Mouse (Mus musculus) forebrain, embryonic 14.5 days (tissue): Measurements from ENCODE around the gene Sgce. TPM values are rescaled to one million over a fixed set of nuclear protein-coding genes. Genes with fewer than 3 reads are reported as not detected.

ENCODE experiments used
- ATAC-seq: fragments of 200-750 bp; cut with Nextera tagmentation; 2 replicates; pipeline ENCODE4 v1.8.0; 2017; ENCODE audit warnings: mild to moderate bottlenecking, moderate library complexity
- DNase-seq: peaks from one replicate; pipeline ENCODE4 v3.0.0-alpha.2; 2015; ENCODE audit warnings: low spot score
- H3K27ac ChIP-seq: fragments of 300-500 bp; sonication (generic); 2 replicates; pipeline ENCODE4 v1.5.1; 2014; ENCODE audit warnings: low read depth, mild to moderate bottlenecking, control low read depth, low read length, moderate library complexity
- H3K27me3 ChIP-seq: fragments of 300-500 bp; sonication (generic); replicated peaks from 2 replicates; pipeline ENCODE4 v1.6.1; 2014; ENCODE audit warnings: low read length, control low read depth, mixed read lengths; ENCODE audit not compliant: control insufficient read depth, insufficient read depth
- H3K36me3 ChIP-seq: fragments of 300-500 bp; sonication (generic); 2 replicates; pipeline ENCODE4 v1.6.1; 2014; ENCODE audit warnings: low read length, control low read depth; ENCODE audit not compliant: control insufficient read depth, insufficient read depth
- H3K4me1 ChIP-seq: fragments of 300-500 bp; sonication (generic); 2 replicates; pipeline ENCODE4 v1.6.1; 2014; ENCODE audit warnings: antibody characterized with exemption, low read length, control low read depth; ENCODE audit not compliant: control insufficient read depth, insufficient read depth
- H3K4me2 ChIP-seq: fragments of 300-500 bp; sonication (generic); 2 replicates; pipeline ENCODE4 v1.6.1; 2014; ENCODE audit warnings: mild to moderate bottlenecking, control low read depth, low read length
- H3K4me3 ChIP-seq: fragments of 300-500 bp; sonication (generic); 2 replicates; pipeline ENCODE4 v1.5.1; 2014; ENCODE audit warnings: low read depth, low read length, control low read depth
- H3K9ac ChIP-seq: fragments of 300-500 bp; sonication (generic); 2 replicates; pipeline ENCODE4 v1.6.1; 2014; ENCODE audit warnings: mild to moderate bottlenecking, low read length, control low read depth, moderate library complexity
- H3K9me3 ChIP-seq: fragments of 300-500 bp; sonication (generic); replicated peaks from 2 replicates; pipeline ENCODE4 v1.6.1; 2016; ENCODE audit warnings: low read length, control low read depth, mixed read lengths; ENCODE audit not compliant: control insufficient read depth
- WGBS: fragments of 180-500 bp; shearing (Covaris S2); extraction: QIAGEN DNeasy Blood & Tissue Kit; methylation state at CpG from one replicate; pipeline ENCODE4 v1.1.7; 2014; 5-methylcytosine and 5-hydroxymethylcytosine counted together
- polyA plus RNA-seq: library from polyadenylated mRNA; unstranded; fragments of >200 nt; fragmentation: Nextera tagmentation; extraction: Ambion mirVana; gene quantifications from 2 replicates; pipeline ENCODE4 v1.2.1, GENCODE M21; 2014

Gene Sgce
- polyA plus RNA-seq, 1 experiment from 2014 or later: 48.0 TPM

DNA sequence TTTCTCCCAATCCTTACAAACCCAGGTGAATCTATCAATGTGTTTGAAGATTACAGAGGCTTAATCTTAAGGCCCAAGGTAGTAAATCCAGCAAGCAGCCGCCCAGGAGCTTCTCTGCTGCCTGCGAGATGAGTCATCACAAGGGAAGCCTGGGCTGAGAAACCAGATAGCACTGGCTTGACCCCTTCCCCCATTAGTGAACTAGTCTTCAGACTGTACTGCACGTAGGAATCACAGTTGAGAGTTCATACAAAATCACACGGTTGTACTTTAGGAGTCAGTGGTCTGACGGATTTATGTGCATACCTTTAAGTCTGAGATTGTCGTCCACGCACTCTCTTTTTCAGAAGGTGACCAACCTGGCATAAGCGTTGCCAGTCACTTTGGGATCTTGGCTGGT, 13.8 kb downstream of the Sgce start:
- WGBS: 90% methylated on average over 8 of the region's 8 CpGs

DNA sequence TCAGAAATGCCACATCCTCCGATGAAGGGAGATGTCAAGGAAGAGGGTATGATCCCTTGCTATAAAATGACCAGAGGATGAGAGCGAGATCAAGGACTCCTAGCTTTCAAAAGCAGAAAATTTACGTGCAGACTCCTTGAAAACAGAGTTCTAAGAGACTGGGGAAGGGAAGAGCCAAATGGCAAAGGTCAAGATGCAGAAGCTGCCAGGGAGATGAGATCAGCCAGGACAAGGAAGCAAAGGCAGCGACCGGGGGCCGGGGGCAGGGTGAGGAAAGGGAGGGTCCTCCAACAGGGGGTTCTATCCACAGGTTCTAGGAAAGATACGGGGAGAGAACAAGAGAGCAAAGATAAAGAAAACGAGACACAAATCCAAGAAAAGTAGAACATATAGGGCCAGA, 15.3 kb downstream of the Sgce start:
- Histone ChIP-seq H3K27me3 (no peaks in the 10 kb centered on the region), H3K4me1 (no peaks in the 10 kb centered on the region), H3K27ac (no peak overlapping the region), H3K4me3 (no peak overlapping the region), H3K4me2 (no peak overlapping the region), H3K9ac (no peak overlapping the region), H3K9me3 (no peaks in the 10 kb centered on the region), H3K36me3 (no peaks in the 10 kb centered on the region)
- DNase-seq: no peak
- 88% methylated on average over 8 of the region's 8 CpGs for WGBS
- no peak for ATAC-seq

More for the DNA sequence above, 13.8 kb downstream of the Sgce start:
- no peak overlapping the region for H3K4me2 ChIP-seq
- H3K36me3 ChIP-seq: no peaks in the 10 kb centered on the region
- no peak overlapping the region for H3K9ac ChIP-seq
- ATAC-seq (no peak), DNase-seq (no peak)
- H3K9me3 ChIP-seq: no peaks in the 10 kb centered on the region
- H3K4me1 ChIP-seq: peaks cover 10% of the 10 kb centered on the region
- no peak overlapping the region for H3K27ac ChIP-seq
- H3K27me3 ChIP-seq: no peaks in the 10 kb centered on the region
- H3K4me3 ChIP-seq: no peak overlapping the region

GRCm38 (mm10) chr6:4728305-4728704, 18.7 kb downstream of the Sgce start:
- Histone ChIP-seq H3K27ac (no peak overlapping the region), H3K4me2 (no peak overlapping the region), H3K9me3 (no peaks in the 10 kb centered on the region), H3K27me3 (no peaks in the 10 kb centered on the region), H3K4me1 (0 out of 2 replicates have a peak, but pooled peaks cover 2% of the 10 kb centered on the region), H3K4me3 (no peak overlapping the region), H3K9ac (no peak overlapping the region), H3K36me3 (no peaks in the 10 kb centered on the region)
- WGBS: 93% methylated on average over 2 of the region's 2 CpGs
- ATAC-seq (no peak), DNase-seq (no peak)

DNA sequence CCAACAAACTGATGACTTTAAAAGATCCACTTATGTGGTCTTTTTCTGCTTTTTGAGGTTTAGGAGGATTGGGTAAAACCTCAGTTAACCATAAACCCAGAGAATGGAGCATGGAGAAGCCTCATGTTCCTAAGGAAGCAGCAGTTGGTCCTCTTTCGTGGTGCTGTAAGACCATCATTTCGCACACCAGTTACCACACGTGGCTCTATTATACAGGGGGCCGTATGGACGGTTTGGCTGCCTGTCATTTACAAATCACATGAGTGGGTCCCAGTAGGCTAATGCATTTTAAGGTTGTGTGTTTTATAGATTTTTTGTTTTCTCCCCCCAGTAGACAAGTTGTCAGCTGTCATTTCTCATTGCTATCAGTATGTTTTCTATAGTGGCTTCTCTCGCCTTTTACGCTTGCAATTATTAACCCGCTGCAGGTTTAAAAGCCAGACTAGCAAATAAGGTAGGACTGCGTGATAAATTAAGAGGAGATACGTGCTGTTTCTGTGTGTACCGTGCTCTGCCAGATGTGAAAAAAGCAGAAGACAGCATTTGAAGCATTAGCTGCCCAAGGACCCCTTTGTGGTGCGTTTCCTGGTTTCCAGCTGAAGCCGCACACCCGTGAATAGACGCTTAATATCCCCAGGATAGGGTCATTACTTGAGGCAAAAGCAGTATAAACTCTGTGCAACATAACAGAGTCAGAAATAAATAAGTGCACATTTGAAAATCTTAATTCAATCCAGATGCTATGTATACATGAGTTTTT, 22.8 kb downstream of the Sgce start:
- DNase-seq (no peak), ATAC-seq (peak; percentile 61; the same call in 1 of the 2 replicates)
- peaks cover 2% of the 10 kb centered on the region; the same call in 1 of the 2 replicates for H3K4me1 ChIP-seq
- no peaks in the 10 kb centered on the region for H3K27me3 ChIP-seq
- H3K9me3 ChIP-seq: no peaks in the 10 kb centered on the region
- H3K27ac ChIP-seq: no peak overlapping the region
- H3K9ac ChIP-seq: no peak overlapping the region
- H3K4me3 ChIP-seq: no peak overlapping the region
- WGBS: 66% methylated on average over 15 of the region's 15 CpGs
- H3K4me2 ChIP-seq: no peak overlapping the region
- no peaks in the 10 kb centered on the region for H3K36me3 ChIP-seq

- ATAC-seq: peak; percentile 57; the same call in 1 of the 2 replicates
- WGBS: 86% methylated on average over 13 of the region's 13 CpGs
- no peak overlapping the region for H3K27ac ChIP-seq
These were observed 24.3 kb downstream of the Sgce start for GRCm38 (mm10) chr6:4722739-4723138.

DNA sequence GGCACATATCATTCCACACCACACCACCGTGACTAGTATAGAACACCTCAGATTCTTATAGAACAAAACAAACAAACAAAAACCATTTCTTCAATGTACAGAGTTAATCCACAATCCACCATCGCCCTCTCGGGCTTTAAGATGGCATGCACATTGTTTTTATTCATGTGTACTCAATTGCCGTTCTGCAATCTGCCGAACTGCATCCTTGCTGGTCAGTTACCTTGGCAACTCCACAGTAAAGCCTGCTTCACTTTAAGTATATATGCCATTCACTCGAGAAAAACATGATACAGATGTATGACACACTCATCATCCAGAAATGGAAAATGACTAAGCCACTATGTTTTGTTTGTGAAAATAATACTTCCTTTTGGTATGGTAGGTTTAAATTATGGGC, 24.9 kb downstream of the Sgce start:
- DNase-seq (peak; percentile 49), ATAC-seq (peak; percentile 55)
- H3K27ac ChIP-seq: no peak overlapping the region

More at GRCm38 (mm10) chr6:4722739-4723138, 24.3 kb downstream of the Sgce start:
- H3K27me3 ChIP-seq: no peaks in the 10 kb centered on the region
- H3K36me3 ChIP-seq: no peaks in the 10 kb centered on the region
- H3K4me1 ChIP-seq: peaks cover 2% of the 10 kb centered on the region; the same call in 1 of the 2 replicates
- no peaks in the 10 kb centered on the region for H3K9me3 ChIP-seq
- H3K4me2 ChIP-seq: no peak overlapping the region
- no peak overlapping the region for H3K9ac ChIP-seq
- no peak for DNase-seq
- H3K4me3 ChIP-seq: no peak overlapping the region

DNA sequence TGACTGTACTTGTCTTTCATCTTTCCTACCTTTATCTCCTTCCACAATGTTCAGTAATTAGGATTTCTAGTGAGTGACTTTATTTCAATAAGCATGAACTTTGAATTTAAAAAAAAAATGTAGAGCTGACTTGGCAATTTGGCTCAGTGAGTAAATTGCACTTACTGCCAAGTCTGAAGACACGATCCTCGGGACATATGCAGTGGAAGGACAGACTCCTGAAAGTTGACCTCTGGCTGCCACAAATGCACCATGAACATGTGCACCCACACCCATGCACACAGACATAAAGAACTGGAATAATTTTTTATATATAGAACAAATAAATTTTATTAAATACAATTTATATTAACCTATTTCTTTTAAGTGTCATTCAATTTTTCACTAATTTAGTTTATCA, 29.7 kb downstream of the Sgce start:
- WGBS: 87% methylated on average over 2 of the region's 2 CpGs
- Histone ChIP-seq H3K9me3 (no peaks in the 10 kb centered on the region), H3K27me3 (no peaks in the 10 kb centered on the region), H3K27ac (no peak overlapping the region), H3K36me3 (no peaks in the 10 kb centered on the region), H3K4me1 (no peaks in the 10 kb centered on the region; the same call in 1 of the 2 replicates), H3K4me3 (no peak overlapping the region), H3K4me2 (no peak overlapping the region), H3K9ac (no peak overlapping the region)
- ATAC-seq (no peak), DNase-seq (no peak)

More for the DNA sequence above, 24.9 kb downstream of the Sgce start:
- Histone ChIP-seq H3K9ac (no peak overlapping the region), H3K4me3 (no peak overlapping the region), H3K36me3 (no peaks in the 10 kb centered on the region), H3K4me1 (peaks cover 2% of the 10 kb centered on the region; the same call in 1 of the 2 replicates), H3K4me2 (no peak overlapping the region), H3K27me3 (no peaks in the 10 kb centered on the region), H3K9me3 (no peaks in the 10 kb centered on the region)
- WGBS: 25% methylated on average over 6 of the region's 6 CpGs

DNA sequence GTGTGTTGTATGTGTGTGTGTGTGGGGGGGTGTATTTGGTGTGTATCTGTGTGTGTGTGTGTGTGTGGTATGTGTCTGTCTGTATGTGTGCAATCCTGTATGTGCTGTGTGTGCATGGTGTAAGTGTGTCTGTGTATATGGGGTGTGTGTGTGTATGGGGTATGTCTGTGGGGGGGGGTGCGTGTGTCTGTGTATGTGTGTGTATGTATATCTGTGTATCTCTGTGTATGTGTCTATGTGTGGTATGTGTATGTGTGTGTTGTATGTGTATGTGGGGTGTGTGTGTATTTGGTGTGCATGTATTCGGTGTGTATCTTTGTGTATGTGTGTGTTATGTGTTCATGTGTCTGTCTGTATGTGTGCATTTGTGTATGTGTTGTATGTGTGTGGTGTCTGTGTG, 30.8 kb downstream of the Sgce start:
- H3K36me3 ChIP-seq: no peaks in the 10 kb centered on the region
- H3K9me3 ChIP-seq: no peaks in the 10 kb centered on the region
- H3K4me1 ChIP-seq: no peaks in the 10 kb centered on the region
- no peak overlapping the region for H3K4me3 ChIP-seq
- no peak for ATAC-seq
- 98% methylated on average over 2 of the region's 2 CpGs for WGBS
- H3K9ac ChIP-seq: no peak overlapping the region
- H3K27ac ChIP-seq: no peak overlapping the region
- H3K4me2 ChIP-seq: no peak overlapping the region
- DNase-seq: no peak
- no peaks in the 10 kb centered on the region for H3K27me3 ChIP-seq

DNA sequence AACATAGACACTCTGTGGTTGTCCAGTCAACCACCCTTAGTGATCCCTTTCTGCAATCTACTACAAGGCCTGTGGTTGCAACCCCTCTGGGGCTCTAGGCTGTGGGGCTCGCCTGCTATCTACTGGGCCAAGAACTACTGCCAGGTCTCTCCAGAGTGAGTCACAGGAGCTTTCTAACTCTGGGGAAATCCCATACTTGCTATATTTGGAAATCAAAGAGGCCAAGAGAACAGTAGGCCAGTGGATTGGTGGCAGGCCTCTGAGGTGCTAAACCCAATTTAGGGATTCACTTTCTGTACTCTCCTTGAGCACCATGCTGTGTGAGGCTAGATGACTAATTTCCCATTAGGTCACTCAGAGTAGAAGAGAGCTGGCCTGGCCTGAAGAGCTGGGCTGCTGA, 38.0 kb downstream of the Sgce start:
- H3K9ac ChIP-seq: no peak overlapping the region
- no peaks in the 10 kb centered on the region for H3K4me1 ChIP-seq
- DNase-seq (no peak), ATAC-seq (no peak)
- no peaks in the 10 kb centered on the region for H3K9me3 ChIP-seq
- peaks cover 15% of the 10 kb centered on the region; the same call in 1 of the 2 replicates for H3K36me3 ChIP-seq
- WGBS: 100% methylated on average over 1 of the region's 1 CpGs
- H3K27ac ChIP-seq: no peak overlapping the region
- H3K4me3 ChIP-seq: no peak overlapping the region
- H3K27me3 ChIP-seq: no peaks in the 10 kb centered on the region
- H3K4me2 ChIP-seq: no peak overlapping the region
